Mouse (Mus musculus) C2C12 (cell line): ENCODE data around the gene Mansc1. TPM values are rescaled to one million over a fixed set of nuclear protein-coding genes. Genes with fewer than 3 reads are reported as not detected.

Source experiments
- H3K27me3 ChIP-seq: one replicate; pipeline ENCODE4 v1.6.1; 2011; ENCODE audit not compliant: control insufficient read depth, insufficient read depth, insufficient read length
- H3K36me3 ChIP-seq: one replicate; pipeline ENCODE4 v1.6.1; 2011; ENCODE audit not compliant: control insufficient read depth, insufficient read depth
- H3K4me3 ChIP-seq: one replicate; pipeline ENCODE4 v1.5.1; 2011; ENCODE audit warnings: mild to moderate bottlenecking, control low read depth; ENCODE audit not compliant: poor library complexity, insufficient read depth, severe bottlenecking
- H3K79me2 ChIP-seq: one replicate; pipeline ENCODE4 v1.6.1; 2011; ENCODE audit not compliant: control insufficient read depth, insufficient read depth
- H3K79me3 ChIP-seq: one replicate; pipeline ENCODE4 v1.6.1; 2011; ENCODE audit warnings: low read depth, control low read depth
- H3ac ChIP-seq: one replicate; pipeline ENCODE3; 2011; ENCODE audit warnings: low read depth; ENCODE audit not compliant: control insufficient read depth, insufficient read length
- CEBPB ChIP-seq: IDR thresholded peaks from one replicate; pipeline ENCODE4 v1.6.1; 2011; ENCODE audit warnings: low read depth, mild to moderate bottlenecking, control low read depth, moderate library complexity
- CTCF ChIP-seq: IDR thresholded peaks from one replicate; pipeline ENCODE4 v1.5.1; 2011; ENCODE audit not compliant: control insufficient read depth, insufficient read depth, insufficient read length
- FOSL1 ChIP-seq: IDR thresholded peaks from one replicate; pipeline ENCODE4 v1.8.0; 2011; ENCODE audit warnings: mild to moderate bottlenecking, low read length; ENCODE audit not compliant: poor library complexity, insufficient read depth, severe bottlenecking
- MAX ChIP-seq: IDR thresholded peaks from one replicate; pipeline ENCODE4 v1.6.1; 2011; ENCODE audit warnings: mild to moderate bottlenecking, control low read depth
- MYOD1 ChIP-seq: IDR thresholded peaks from one replicate; pipeline ENCODE4 v1.6.1; 2011; ENCODE audit warnings: low read depth; ENCODE audit not compliant: control insufficient read depth, insufficient read length
- MYOG ChIP-seq: IDR thresholded peaks from one replicate; pipeline ENCODE4 v1.6.1; 2011; ENCODE audit not compliant: control insufficient read depth, insufficient read length; ENCODE audit errors: extremely low read depth
- USF1 ChIP-seq: IDR thresholded peaks from one replicate; pipeline ENCODE4 v1.6.1; 2011; ENCODE audit warnings: low read depth, mild to moderate bottlenecking, control low read depth, moderate library complexity
- polyA plus RNA-seq: library from polyadenylated mRNA; unstranded; fragments of >200 nt; fragmentation: generic; extraction: Trizol; gene quantifications from one replicate; pipeline ENCODE4 v1.2.1, GENCODE M21; 2012; ENCODE audit warnings: missing spikeins

Mansc1 gene
- polyA plus RNA-seq, 1 experiment = not detected

DNA sequence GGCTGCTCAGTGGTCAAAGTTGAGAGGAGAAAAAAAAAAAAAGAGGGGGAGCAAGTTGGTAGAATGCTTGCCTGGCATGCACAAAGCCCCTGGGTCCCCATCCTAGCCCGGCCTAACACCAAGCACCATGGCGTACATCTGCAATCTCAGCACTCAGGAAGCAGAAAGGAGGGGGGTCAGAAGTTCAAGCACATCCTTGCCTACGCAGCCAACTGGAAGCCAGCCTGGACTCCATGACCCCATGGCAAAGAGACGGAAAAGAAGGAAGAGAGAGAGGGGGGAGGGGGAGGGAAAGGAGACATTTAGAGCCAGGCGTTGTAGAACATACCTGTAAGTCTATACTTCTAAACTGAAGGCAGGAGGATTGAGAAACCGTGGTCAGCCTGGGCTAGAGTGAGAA, 25.7 kb downstream of the Mansc1 start:
- Histone ChIP-seq H3K79me2 (no peaks in the 10 kb centered on the region), H3K4me3 (no peak overlapping the region), H3K36me3 (no peaks in the 10 kb centered on the region), H3ac (no peak overlapping the region), H3K79me3 (no peaks in the 10 kb centered on the region), H3K27me3 (no peaks in the 10 kb centered on the region)
- TF ChIP-seq MYOG (no peak), USF1 (no peak), CTCF (no peak), MAX (no peak), MYOD1 (no peak), FOSL1 (no peak), CEBPB (no peak)

DNA sequence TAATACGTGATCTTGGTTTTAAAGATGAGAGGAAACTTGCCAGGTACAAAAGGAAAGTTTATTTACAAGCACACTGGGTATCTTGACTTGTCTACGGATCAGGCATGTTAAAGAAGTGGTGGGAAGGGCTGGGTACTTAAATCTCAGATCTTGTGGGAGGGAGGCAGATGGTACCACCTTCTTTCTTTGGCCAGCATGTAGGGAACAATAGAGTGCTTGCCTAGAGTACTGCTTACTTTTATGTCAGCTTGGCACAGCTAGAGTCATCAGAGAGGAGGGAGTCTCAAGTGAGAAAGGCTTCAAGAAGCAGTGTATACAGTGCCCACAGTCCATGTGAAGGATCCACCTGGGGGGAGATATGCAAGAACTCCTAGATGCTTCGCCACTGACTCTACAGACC, 27.1 kb downstream of the Mansc1 start:
- Histone ChIP-seq H3K79me3 (no peaks in the 10 kb centered on the region), H3ac (no peak overlapping the region), H3K27me3 (no peaks in the 10 kb centered on the region), H3K4me3 (no peak overlapping the region), H3K36me3 (no peaks in the 10 kb centered on the region), H3K79me2 (no peaks in the 10 kb centered on the region)
- TF ChIP-seq USF1 (no peak), FOSL1 (no peak), MYOG (no peak), MAX (no peak), CTCF (no peak), CEBPB (no peak), MYOD1 (no peak)

DNA sequence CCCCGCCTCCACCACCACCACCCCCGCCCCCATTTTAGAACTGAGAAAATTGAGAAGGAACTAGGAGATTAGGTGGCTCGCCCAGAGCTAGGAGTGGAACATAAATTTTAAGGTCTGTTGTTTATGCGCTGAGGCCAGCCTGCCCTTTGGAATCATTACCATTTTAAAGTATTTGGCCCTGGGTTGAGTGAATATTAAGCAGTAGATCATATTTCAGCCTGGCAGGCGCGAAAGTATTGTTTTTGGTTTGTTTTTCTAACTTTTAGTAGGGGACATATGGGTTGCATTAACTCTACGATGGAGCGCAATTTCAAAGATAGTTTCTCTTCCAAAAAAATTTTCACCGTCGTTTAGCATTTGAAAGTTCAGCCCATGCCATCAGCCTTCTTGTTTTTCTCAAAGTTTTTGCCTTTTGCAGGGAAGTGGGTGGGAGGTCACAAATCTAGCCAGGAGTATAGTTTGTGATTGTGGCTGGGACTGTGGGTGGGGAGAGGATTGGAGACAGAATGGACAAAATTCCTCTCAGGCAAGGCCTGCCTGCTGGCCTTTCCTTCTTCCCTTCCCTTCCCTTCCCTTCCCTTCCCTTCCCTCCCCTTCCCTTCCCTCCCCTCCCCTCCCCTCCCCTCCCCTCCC, 29.8 kb downstream of the Mansc1 start:
- TF ChIP-seq MYOD1 (no peak), MAX (no peak), CTCF (no peak), MYOG (no peak), USF1 (no peak), FOSL1 (no peak), CEBPB (no peak)
- Histone ChIP-seq H3ac (no peak overlapping the region), H3K27me3 (no peaks in the 10 kb centered on the region), H3K36me3 (no peaks in the 10 kb centered on the region), H3K79me2 (no peaks in the 10 kb centered on the region), H3K4me3 (no peak overlapping the region), H3K79me3 (no peaks in the 10 kb centered on the region)

DNA sequence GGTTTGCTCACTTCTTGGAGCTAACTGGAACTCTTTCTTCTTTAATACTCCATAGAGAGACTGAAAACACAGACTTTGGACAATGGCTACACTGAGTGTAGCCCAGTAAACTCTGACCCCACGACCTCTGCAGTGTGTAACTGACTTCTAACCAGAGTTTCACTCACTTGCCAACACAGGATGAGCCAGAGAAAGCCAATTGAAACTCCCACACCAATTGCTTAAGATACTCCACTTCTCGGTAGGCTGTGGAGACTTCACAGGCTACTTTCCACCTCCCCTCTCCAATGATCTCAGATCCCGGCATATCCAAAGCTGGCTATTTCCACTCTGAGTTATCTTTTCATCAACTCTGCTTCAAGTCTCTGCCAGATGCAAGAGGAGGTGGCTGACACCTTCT, 30.5 kb downstream of the Mansc1 start:
- TF ChIP-seq CEBPB = no peak
- TF ChIP-seq FOSL1 = no peak
- TF ChIP-seq MYOG = no peak
- TF ChIP-seq MAX = no peak
- TF ChIP-seq MYOD1 = no peak
- no peak for TF ChIP-seq CTCF
- no peak for TF ChIP-seq USF1
- H3K36me3 ChIP-seq = no peaks in the 10 kb centered on the region
- H3K4me3 ChIP-seq = no peak overlapping the region
- no peaks in the 10 kb centered on the region for H3K27me3 ChIP-seq
- H3K79me2 ChIP-seq = no peaks in the 10 kb centered on the region
- H3K79me3 ChIP-seq = no peaks in the 10 kb centered on the region
- no peak overlapping the region for H3ac ChIP-seq

DNA sequence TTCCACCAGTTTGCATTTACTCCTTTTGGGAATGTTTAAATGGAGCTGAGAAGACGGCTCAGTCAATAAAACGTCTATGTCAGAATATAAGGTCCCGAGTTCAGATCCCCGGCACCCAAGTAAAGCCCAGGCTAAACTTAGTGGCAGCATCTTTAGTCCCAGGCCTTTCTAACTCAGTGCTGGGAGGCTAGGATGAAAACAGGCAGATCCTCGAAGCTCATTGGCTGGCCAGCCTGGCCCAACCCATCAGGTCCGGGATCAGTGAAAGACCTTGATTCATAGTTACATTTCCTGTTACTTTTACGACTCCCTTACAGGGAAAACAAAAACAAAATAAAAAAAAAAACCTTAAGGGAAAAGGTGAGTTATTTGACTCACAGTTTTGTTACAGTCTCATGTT, 31.2 kb downstream of the Mansc1 start:
- no peak overlapping the region for H3K4me3 ChIP-seq
- H3K79me3 ChIP-seq = no peaks in the 10 kb centered on the region
- TF ChIP-seq FOSL1 (no peak), CTCF (no peak), MYOG (no peak), CEBPB (no peak), USF1 (no peak), MAX (no peak), MYOD1 (no peak)
- no peaks in the 10 kb centered on the region for H3K36me3 ChIP-seq
- H3ac ChIP-seq = no peak overlapping the region
- H3K79me2 ChIP-seq = no peaks in the 10 kb centered on the region
- H3K27me3 ChIP-seq = no peaks in the 10 kb centered on the region

DNA sequence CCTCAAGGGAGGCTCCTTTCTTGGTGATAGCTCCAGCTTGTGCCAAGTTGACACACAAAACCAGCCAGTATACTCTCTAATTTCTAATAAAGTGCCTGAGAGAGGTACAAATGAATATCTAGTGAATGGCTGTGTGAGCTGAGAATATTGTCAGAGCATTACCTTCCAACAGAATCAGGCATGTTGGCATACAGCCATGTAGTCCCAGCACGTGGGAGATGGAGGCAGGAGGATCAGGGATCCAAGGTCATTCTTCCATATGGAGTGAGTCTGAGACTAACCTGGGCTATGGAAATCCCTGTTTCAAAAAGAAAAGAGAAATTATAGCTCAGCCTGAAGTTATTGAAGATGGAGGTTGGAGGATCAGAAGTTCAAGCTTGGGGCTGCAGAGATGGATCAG, 33.0 kb downstream of the Mansc1 start:
- H3K79me2 ChIP-seq = no peaks in the 10 kb centered on the region
- no peak overlapping the region for H3K4me3 ChIP-seq
- TF ChIP-seq FOSL1 (no peak), MYOG (no peak), CTCF (no peak), USF1 (no peak), MAX (no peak), MYOD1 (no peak), CEBPB (no peak)
- H3K79me3 ChIP-seq = no peaks in the 10 kb centered on the region
- no peaks in the 10 kb centered on the region for H3K27me3 ChIP-seq
- no peaks in the 10 kb centered on the region for H3K36me3 ChIP-seq
- H3ac ChIP-seq = no peak overlapping the region
